Mouse (Mus musculus): ENCODE results near the gene Zdhhc1. TPM values are rescaled to one million over a fixed set of nuclear protein-coding genes. Genes with fewer than 3 reads are reported as not detected.

Gene Zdhhc1
- total RNA-seq (2022), result 10 to 100 TPM; 13.0 to 15.3 (median 13.5) TPM

DNA sequence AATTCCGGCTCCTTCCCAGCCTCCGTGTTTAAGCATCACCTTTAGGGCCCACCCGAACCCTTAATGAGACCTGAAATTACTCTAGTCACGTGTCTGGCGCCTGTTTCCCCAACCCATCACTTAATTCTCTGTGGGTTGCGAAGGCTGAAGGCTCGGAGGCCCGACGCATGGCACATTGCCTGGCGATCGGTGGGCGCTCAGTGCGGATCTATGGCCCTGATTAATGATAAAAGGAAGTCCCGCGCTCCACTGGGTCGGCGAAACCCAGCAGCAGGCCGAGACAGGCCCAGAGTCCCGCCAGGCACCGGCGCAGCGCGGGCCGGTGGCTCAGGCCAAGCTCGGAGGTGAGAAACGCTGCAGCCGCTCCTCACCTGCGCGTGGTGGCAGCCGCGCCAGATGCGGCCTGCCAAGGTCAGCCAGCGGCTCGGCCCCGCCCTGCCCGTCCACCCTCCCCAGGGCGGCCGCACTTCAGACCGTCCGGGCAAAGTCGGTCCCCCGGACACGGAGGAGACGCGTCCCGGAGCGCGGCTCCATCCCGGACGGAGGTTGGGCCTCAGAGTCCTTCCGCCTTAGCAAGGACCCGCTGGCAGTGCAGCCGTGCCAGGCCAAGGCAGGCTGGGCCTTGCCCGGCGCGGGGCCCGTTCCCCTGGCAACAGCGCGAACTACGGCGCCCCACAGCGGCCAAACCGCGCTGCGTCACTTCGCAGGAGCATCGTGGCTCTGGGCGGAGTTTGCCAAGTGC is at the start of gene Zdhhc1:
Zdhhc1 (minus strand) TSS at position 464 of the 742 bp plus-strand sequence.
- DNase-seq (ENCODE audit: low spot score), result peak; percentile 89

- DNase-seq (ENCODE audit: low spot score), result no peak
Measured at GRCm38 (mm10) chr8:105545249-105545648, 48.5 kb upstream of the Zdhhc1 start.

- no peak for DNase-seq (ENCODE audit: low spot score)
Measured at GRCm38 (mm10) chr8:105544544-105545205, 48.0 kb upstream of the Zdhhc1 start.

GRCm38 (mm10) chr8:105543703-105544102 is 47.0 kb upstream of the Zdhhc1 start:
- DNase-seq (ENCODE audit: low spot score), result peak; percentile 58

DNA sequence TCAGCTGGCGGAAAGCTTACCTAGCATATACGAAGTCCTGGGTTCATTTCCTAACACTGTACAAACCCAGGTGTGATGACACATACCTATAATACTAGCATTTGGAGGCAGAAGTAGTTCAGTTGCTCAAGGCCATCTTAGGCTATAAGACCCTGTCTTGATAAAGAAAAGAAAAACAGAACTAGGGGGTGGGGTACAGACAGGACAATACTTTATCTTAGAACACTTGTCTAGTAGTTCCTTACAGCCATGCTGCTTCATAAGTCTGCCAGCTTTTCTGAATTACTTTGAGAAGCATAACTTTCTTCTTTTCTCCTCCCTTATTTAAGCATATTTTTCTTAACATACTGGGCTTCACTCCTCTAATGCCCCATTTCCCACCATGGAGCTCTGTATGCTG is 46.1 kb upstream of the Zdhhc1 start:
- no peak for DNase-seq (ENCODE audit: low spot score)

- no peak for DNase-seq (ENCODE audit: low spot score)
Measured at GRCm38 (mm10) chr8:105542032-105542656, 45.4 kb upstream of the Zdhhc1 start.

DNA sequence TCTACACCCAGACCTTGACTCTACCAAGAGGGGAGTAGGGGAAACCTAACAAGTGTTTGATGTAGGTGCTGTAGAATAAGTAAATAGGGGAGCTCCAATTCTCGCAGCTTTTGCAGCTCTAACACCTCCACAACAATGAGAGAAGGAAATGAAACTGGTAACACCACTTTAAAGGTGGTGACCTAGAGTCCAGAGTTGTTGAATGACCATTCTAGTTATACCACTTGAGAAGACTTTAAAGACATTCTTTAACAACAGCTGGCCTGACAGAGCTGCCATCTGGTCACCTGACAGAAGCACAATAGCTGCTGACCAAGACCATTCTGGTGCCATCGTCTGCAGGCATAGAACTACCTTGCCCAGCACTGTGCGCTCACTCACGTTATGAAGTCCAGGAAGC is 42.2 kb upstream of the Zdhhc1 start:
- no peak for DNase-seq (ENCODE audit: low spot score)

DNA sequence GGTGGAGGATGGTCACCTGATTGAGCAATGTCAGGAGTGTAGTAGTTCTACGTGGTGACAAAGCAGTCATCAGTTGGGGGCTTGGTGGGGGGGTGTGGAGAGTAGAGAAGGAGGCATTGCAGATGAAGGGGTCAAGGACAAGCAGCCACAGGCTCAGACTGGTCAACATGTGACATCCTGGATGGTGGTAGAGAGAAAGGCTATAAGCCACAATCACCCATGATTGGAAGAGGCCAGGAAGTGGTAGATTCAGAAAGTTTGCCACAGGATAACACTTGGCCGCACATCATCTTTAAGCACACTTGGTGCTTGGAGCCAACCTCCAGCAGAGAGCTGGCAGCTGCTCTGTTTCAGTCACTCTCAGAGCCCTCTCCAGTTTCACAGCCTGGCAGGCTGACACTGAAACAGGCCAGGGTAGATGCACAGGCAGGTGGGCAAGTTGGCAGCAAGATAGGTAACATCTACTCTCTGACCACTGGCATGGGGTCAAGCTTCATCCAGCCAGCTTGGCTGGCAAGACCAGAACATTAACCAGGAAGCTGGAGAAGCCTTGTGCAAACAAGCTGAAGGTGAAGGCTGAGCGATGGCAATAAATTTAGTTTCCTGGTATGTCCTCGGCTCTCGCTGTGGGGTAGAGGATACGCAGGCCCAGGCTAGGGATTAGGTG is 40.4 kb upstream of the Zdhhc1 start:
- DNase-seq (ENCODE audit: low spot score), result no peak

DNA sequence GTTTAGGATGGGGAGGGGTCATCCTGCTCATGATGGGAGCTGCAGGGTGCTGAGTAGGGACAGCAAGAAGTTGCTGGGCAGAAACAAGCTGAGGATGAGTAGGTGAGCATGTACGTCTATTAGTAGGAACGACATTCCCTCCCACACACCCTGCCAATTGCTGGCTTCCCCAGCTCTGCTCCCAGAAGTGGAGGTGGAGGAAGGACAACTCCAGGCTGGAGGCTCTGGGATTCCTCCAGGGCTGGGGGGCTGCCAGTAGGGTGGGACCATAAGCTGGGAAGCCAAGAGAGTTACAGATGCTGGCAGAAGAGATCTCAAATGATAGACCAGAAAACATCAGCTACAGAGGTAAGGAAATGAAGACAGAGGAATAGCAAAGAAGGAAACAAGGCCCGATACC is 39.8 kb upstream of the Zdhhc1 start:
- DNase-seq (ENCODE audit: low spot score), result no peak

- DNase-seq (ENCODE audit: low spot score), result peak; percentile 73
Measured at GRCm38 (mm10) chr8:105533892-105534329, 37.2 kb upstream of the Zdhhc1 start.

DNA sequence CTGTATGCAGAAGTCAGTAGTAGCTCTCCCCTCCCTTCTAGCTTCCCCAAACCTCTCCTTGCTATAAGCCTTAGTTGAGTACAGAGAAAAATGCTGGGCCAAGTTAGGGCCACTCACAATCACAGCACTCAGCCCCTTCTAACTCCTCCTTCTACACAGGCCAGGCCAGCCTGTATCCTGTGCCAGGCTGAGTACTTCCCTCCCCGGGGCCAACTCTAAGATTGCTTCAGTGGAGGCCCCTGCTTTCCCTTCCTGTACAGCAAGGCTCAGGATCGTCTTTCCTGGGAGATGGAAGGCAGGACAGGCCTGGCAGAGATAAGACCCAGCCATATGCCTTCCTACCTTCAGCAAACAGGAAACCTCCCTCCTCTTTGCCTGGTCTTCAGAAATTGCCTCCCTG is 36.7 kb upstream of the Zdhhc1 start:
- DNase-seq (ENCODE audit: low spot score), result no peak

- peak; percentile 70 for DNase-seq (ENCODE audit: low spot score)
Measured at GRCm38 (mm10) chr8:105531774-105532173, 35.1 kb upstream of the Zdhhc1 start.

DNA sequence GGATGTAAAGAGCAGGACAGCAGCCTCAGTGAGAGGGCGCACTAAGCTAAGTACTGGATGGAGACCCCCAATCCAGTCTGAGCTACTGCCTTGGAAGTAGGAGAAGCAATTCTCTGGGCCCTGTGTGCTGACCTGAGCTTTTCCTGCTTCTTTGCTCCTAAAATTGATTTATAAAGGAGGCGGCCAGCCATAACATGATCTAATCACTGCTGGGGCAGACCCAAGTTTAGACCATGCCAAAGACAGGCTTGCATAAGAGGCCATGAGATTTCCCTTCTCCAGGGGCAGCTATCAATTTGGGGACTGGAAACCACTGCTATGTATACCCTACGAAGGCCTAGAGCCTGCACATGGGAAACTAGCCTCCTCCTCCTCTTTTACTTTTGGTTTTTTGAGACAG is 32.6 kb upstream of the Zdhhc1 start:
- no peak for DNase-seq (ENCODE audit: low spot score)

DNA sequence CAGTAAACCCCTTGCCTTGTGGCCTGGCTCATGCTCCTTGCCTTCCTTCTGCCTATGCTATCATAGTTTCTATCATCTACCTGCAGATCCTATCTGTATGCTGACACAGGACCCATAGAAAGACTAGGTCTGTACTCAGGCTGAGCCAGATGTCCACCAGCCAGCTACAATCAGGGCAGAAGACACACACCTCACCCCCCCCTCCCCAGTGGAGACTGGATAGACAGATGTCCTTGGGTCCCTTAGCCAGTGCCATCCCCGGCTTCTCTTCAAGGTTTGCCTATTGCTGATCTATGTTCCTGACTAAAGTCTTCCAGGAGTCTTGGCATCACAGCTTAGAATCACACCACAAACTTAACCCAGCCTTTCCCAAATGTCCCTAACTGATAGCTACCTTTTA is 31.5 kb upstream of the Zdhhc1 start:
- no peak for DNase-seq (ENCODE audit: low spot score)

DNA sequence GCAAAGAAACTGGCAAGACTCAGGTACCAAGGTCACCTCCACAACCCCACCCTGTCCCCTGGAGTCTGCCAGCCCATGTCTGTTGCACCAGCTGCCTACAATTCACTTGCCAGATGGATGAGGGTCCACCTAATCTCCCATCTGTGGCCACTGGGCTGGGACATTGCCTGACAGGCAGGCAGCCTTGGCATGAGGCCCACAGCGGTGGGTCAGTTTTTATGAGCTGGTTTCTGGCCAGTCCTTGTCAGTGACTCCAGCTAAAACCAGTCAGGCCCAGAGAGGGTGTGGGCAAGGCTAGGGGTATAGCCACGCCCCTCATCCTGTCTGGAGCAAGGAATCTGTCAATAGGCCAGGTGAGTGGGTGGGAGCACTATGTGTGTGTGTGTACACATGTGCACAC is 30.4 kb upstream of the Zdhhc1 start:
- no peak for DNase-seq (ENCODE audit: low spot score)

DNA sequence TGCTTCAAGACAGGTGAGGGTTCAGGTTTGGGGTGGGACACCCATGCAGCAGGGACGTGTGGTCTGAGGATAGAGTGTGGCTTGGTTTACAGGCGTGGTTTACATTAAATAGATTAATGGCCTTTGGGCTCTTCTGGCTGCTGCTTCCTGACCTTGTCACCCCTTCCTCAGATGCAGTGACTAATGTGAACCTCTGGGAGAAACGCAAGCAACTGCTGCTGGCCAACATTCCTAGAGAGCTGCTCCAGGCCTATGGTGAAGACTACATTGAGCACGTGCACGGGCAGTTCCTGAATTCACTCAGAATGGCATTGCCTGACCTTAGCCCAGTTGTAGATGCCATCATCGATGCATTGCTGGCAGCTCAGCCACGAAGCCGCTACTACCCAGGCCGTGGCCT is 26.2 kb upstream of the Zdhhc1 start:
- DNase-seq (ENCODE audit: low spot score), result no peak

- DNase-seq (ENCODE audit: low spot score), result no peak
Measured at GRCm38 (mm10) chr8:105521995-105522769, 25.5 kb upstream of the Zdhhc1 start.

GRCm38 (mm10) chr8:105521061-105521460 is 24.4 kb upstream of the Zdhhc1 start:
- no peak for DNase-seq (ENCODE audit: low spot score)

DNA sequence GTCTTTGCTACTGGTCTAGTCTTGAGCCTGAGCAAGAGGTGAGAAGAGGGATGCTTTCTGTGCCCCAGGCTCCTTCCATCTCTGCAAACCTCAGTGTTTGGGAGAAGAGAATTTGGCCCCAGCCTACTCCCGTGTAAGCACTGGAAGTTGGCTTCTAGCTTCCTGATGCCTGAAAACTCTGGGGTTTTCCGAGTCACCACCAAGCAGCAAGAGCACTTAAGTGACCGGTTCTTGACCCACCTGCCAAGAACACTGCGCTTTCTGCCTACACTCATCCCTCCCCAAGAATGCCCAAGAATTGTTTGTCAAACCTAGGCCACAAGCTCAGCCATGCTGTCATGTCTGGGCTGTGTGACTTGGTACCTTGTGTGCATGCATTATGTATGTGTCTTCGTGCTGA is 23.8 kb upstream of the Zdhhc1 start:
- no peak for DNase-seq (ENCODE audit: low spot score)

DNA sequence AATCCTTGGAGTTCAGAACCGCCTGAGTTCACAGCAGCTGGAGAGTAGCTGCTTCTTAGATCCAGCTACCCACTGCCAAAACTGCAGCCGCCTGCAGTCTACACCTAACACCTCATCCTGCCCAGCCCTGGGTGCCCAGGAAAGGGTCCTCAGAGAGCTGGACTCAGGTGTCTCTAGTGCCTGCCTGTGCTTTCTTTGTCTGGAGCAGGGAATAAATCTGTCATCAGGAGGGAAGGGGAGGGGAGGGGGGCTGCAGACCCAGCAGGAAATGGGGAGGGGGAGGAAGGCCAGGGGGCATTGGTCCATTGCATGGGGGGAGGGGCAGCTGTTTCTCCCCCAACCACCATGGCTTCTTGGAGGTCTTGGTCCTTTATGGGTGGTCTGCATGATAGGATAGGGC is 22.9 kb upstream of the Zdhhc1 start:
- no peak for DNase-seq (ENCODE audit: low spot score)
